Mouse (Mus musculus) kidney, embryonic 14.5 days (tissue): ENCODE data around the gene Fgfbp3. TPM values are rescaled to one million over a fixed set of nuclear protein-coding genes. Genes with fewer than 3 reads are reported as not detected.
"Not testable (repeated sequence)": the region's sequence is repeated elsewhere in the genome, so short reads cannot be mapped to it uniquely, and the experiment has no call there.

Experiments
- ATAC-seq: fragments of 200-750 bp; cut with Nextera tagmentation; 2 replicates; pipeline ENCODE4 v1.8.0; 2017; ENCODE audit warnings: moderate number of reproducible peaks, mild to moderate bottlenecking, moderate TSS enrichment, moderate library complexity; ENCODE audit not compliant: low FRiP score, low TSS enrichment
- H3K27ac ChIP-seq: fragments of 300-500 bp; sonication (generic); 2 replicates; pipeline ENCODE4 v1.5.1; 2014; ENCODE audit warnings: low read depth, mild to moderate bottlenecking, low read length, moderate library complexity, mixed read lengths
- H3K27me3 ChIP-seq: fragments of 300-500 bp; sonication (generic); 2 replicates; pipeline ENCODE4 v1.6.1; 2014; ENCODE audit warnings: mild to moderate bottlenecking, low read length; ENCODE audit not compliant: control insufficient read depth, insufficient read depth
- H3K36me3 ChIP-seq: fragments of 300-500 bp; sonication (generic); 2 replicates; pipeline ENCODE4 v1.6.1; 2014; ENCODE audit warnings: low read length, mixed read lengths; ENCODE audit not compliant: control insufficient read depth, insufficient read depth
- H3K4me1 ChIP-seq: fragments of 300-500 bp; sonication (generic); 2 replicates; pipeline ENCODE4 v1.6.1; 2014; ENCODE audit warnings: low read length, mixed read lengths; ENCODE audit not compliant: control insufficient read depth, insufficient read depth
- H3K4me2 ChIP-seq: fragments of 300-500 bp; sonication (generic); replicated peaks from 2 replicates; pipeline ENCODE4 v1.6.1; 2014; ENCODE audit warnings: low read depth, mild to moderate bottlenecking, low read length
- H3K4me3 ChIP-seq: fragments of 300-500 bp; sonication (generic); 2 replicates; pipeline ENCODE4 v1.5.1; 2014; ENCODE audit warnings: mild to moderate bottlenecking, low read length
- H3K9ac ChIP-seq: fragments of 300-500 bp; sonication (generic); 2 replicates; pipeline ENCODE4 v1.6.1; 2014; ENCODE audit warnings: low read depth, mild to moderate bottlenecking, low read length, moderate library complexity
- H3K9me3 ChIP-seq: fragments of 300-500 bp; sonication (generic); 2 replicates; pipeline ENCODE4 v1.6.1; 2016; ENCODE audit warnings: low read length; ENCODE audit not compliant: control insufficient read depth
- WGBS: fragments of 180-500 bp; shearing (Covaris S2); extraction: QIAGEN DNeasy Blood & Tissue Kit; methylation state at CpG from one replicate; pipeline ENCODE4 v1.1.7; 2014; 5-methylcytosine and 5-hydroxymethylcytosine counted together
- polyA plus RNA-seq: library from polyadenylated mRNA; unstranded; fragments of >200 nt; fragmentation: Nextera tagmentation; extraction: Ambion mirVana; gene quantifications from 2 replicates; pipeline ENCODE4 v1.2.1, GENCODE M21; 2014

The Fgfbp3 gene
- 4.9 and 6.0 TPM in 2 replicates for polyA plus RNA-seq

GRCm38 (mm10) chr19:36919466-36919865 is at the start of gene Fgfbp3:
Fgfbp3 (minus strand) TSS chr19:36919615.
- H3K9me3 ChIP-seq: no peaks in the 10 kb centered on the region
- H3K27me3 ChIP-seq: no peaks in the 10 kb centered on the region
- peak within 1 kb of the TSS; percentile 57 for H3K4me2 ChIP-seq
- peak within 1 kb of the TSS; percentile 89 for H3K27ac ChIP-seq
- 9% methylated on average over 12 of the region's 12 CpGs for WGBS
- no peak for ATAC-seq
- H3K4me3 ChIP-seq: peak within 1 kb of the TSS; percentile 90
- H3K4me1 ChIP-seq: peaks cover 6% of the 10 kb centered on the region; the same call in 1 of the 2 replicates
- no peaks in the 10 kb centered on the region for H3K36me3 ChIP-seq
- H3K9ac ChIP-seq: peak within 1 kb of the TSS; percentile 88

- H3K9ac ChIP-seq, H3K4me2 ChIP-seq, H3K4me3 ChIP-seq, H3K9me3 ChIP-seq, H3K27me3 ChIP-seq, H3K4me1 ChIP-seq, ATAC-seq, H3K27ac ChIP-seq: not testable (repeated sequence)
- 82% methylated on average over 6 of the region's 6 CpGs for WGBS
- peaks cover 50% of the 10 kb centered on the region for H3K36me3 ChIP-seq
These were observed 43.3 kb upstream of the Fgfbp3 start for GRCm38 (mm10) chr19:36962544-36963260.

GRCm38 (mm10) chr19:36961320-36961719 is 41.9 kb upstream of the Fgfbp3 start:
- WGBS: 92% methylated on average over 1 of the region's 1 CpGs

GRCm38 (mm10) chr19:36958331-36958730 is 38.9 kb upstream of the Fgfbp3 start:
- peaks cover 41% of the 10 kb centered on the region; the same call in 1 of the 2 replicates for H3K36me3 ChIP-seq

More at GRCm38 (mm10) chr19:36961320-36961719, 41.9 kb upstream of the Fgfbp3 start:
- H3K27me3 ChIP-seq: no peaks in the 10 kb centered on the region
- H3K36me3 ChIP-seq: peaks cover 53% of the 10 kb centered on the region; the same call in 1 of the 2 replicates
- no peaks in the 10 kb centered on the region for H3K4me1 ChIP-seq
- no peak for ATAC-seq
- H3K9me3 ChIP-seq: no peaks in the 10 kb centered on the region
- H3K27ac ChIP-seq: no peak overlapping the region
- H3K4me3 ChIP-seq: no peak overlapping the region
- no peak overlapping the region for H3K4me2 ChIP-seq
- H3K9ac ChIP-seq: no peak overlapping the region

GRCm38 (mm10) chr19:36953637-36954206 is 34.3 kb upstream of the Fgfbp3 start:
- H3K4me2 ChIP-seq: no peak overlapping the region
- 88% methylated on average over 4 of the region's 4 CpGs for WGBS
- H3K4me1 ChIP-seq: no peaks in the 10 kb centered on the region
- H3K27me3 ChIP-seq: no peaks in the 10 kb centered on the region
- H3K27ac ChIP-seq: no peak overlapping the region
- H3K9me3 ChIP-seq: no peaks in the 10 kb centered on the region
- H3K9ac ChIP-seq: no peak overlapping the region
- no peak overlapping the region for H3K4me3 ChIP-seq
- H3K36me3 ChIP-seq: peaks cover 23% of the 10 kb centered on the region; the same call in 1 of the 2 replicates
- no peak for ATAC-seq

More at GRCm38 (mm10) chr19:36958331-36958730, 38.9 kb upstream of the Fgfbp3 start:
- no peak overlapping the region for H3K4me3 ChIP-seq
- no peak overlapping the region for H3K27ac ChIP-seq
- no peak overlapping the region for H3K9ac ChIP-seq
- H3K4me1 ChIP-seq: no peaks in the 10 kb centered on the region
- no peaks in the 10 kb centered on the region for H3K27me3 ChIP-seq
- WGBS: 87% methylated on average over 4 of the region's 4 CpGs
- no peak overlapping the region for H3K4me2 ChIP-seq
- H3K9me3 ChIP-seq: no peaks in the 10 kb centered on the region
- ATAC-seq: no peak

GRCm38 (mm10) chr19:36940064-36940463 is 20.6 kb upstream of the Fgfbp3 start:
- 97% methylated on average over 1 of the region's 1 CpGs for WGBS
- Histone ChIP-seq H3K4me3 (no peak overlapping the region), H3K27me3 (no peaks in the 10 kb centered on the region), H3K4me1 (no peaks in the 10 kb centered on the region), H3K4me2 (no peak overlapping the region), H3K9ac (no peak overlapping the region), H3K27ac (no peak overlapping the region), H3K36me3 (0 out of 2 replicates have a peak, but pooled peaks cover 2% of the 10 kb centered on the region), H3K9me3 (no peaks in the 10 kb centered on the region)
- no peak for ATAC-seq

GRCm38 (mm10) chr19:36938008-36938407 is 18.6 kb upstream of the Fgfbp3 start:
- no peak overlapping the region for H3K27ac ChIP-seq
- ATAC-seq: no peak
- no peak overlapping the region for H3K9ac ChIP-seq
- no peak overlapping the region for H3K4me2 ChIP-seq
- H3K9me3 ChIP-seq: no peaks in the 10 kb centered on the region
- no peaks in the 10 kb centered on the region for H3K4me1 ChIP-seq
- no peaks in the 10 kb centered on the region for H3K27me3 ChIP-seq
- no peak overlapping the region for H3K4me3 ChIP-seq
- no peaks in the 10 kb centered on the region for H3K36me3 ChIP-seq

- H3K36me3 ChIP-seq: no peaks in the 10 kb centered on the region
- WGBS: 96% methylated on average over 4 of the region's 4 CpGs
These were observed 16.9 kb upstream of the Fgfbp3 start for GRCm38 (mm10) chr19:36936285-36936684.

GRCm38 (mm10) chr19:36932613-36933012 is 13.2 kb upstream of the Fgfbp3 start:
- ATAC-seq: no peak
- 81% methylated on average over 2 of the region's 2 CpGs for WGBS
- H3K36me3 ChIP-seq: no peaks in the 10 kb centered on the region

More at GRCm38 (mm10) chr19:36936285-36936684, 16.9 kb upstream of the Fgfbp3 start:
- no peak overlapping the region for H3K4me3 ChIP-seq
- H3K9me3 ChIP-seq: no peaks in the 10 kb centered on the region
- no peak overlapping the region for H3K9ac ChIP-seq
- H3K4me1 ChIP-seq: no peaks in the 10 kb centered on the region
- H3K4me2 ChIP-seq: no peak overlapping the region
- ATAC-seq: no peak
- no peak overlapping the region for H3K27ac ChIP-seq
- H3K27me3 ChIP-seq: no peaks in the 10 kb centered on the region

More at GRCm38 (mm10) chr19:36932613-36933012, 13.2 kb upstream of the Fgfbp3 start:
- H3K4me2 ChIP-seq: no peak overlapping the region
- no peaks in the 10 kb centered on the region for H3K27me3 ChIP-seq
- 0 out of 2 replicates have a peak, but pooled peaks cover 2% of the 10 kb centered on the region for H3K4me1 ChIP-seq
- no peak overlapping the region for H3K4me3 ChIP-seq
- H3K9ac ChIP-seq: no peak overlapping the region
- no peaks in the 10 kb centered on the region for H3K9me3 ChIP-seq
- H3K27ac ChIP-seq: no peak overlapping the region
